Mouse (Mus musculus) embryonic facial prominence, embryonic 12.5 days (tissue): ENCODE data around the gene Adprh. TPM values are rescaled to one million over a fixed set of nuclear protein-coding genes. Genes with fewer than 3 reads are reported as not detected.
A peak's percentile ranks its signal among the peaks of the same experiment; 100 is the strongest.
"Not testable (repeated sequence)": the region's sequence is repeated elsewhere in the genome, so short reads cannot be mapped to it uniquely, and the experiment has no call there.

Source experiments
- ATAC-seq: fragments of 200-750 bp; cut with Nextera tagmentation; 2 replicates; pipeline ENCODE4 v1.8.0; 2017; ENCODE audit not compliant: insufficient number of reproducible peaks, insufficient read depth, low FRiP score, low TSS enrichment
- H3K27ac ChIP-seq: fragments of 300-500 bp; sonication (generic); 2 replicates; pipeline ENCODE4 v1.5.1; 2016; ENCODE audit warnings: mild to moderate bottlenecking
- H3K27me3 ChIP-seq: fragments of 300-500 bp; sonication (generic); 2 replicates; pipeline ENCODE4 v1.6.1; 2016; ENCODE audit warnings: mild to moderate bottlenecking, moderate library complexity
- H3K36me3 ChIP-seq: fragments of 300-500 bp; sonication (generic); 2 replicates; pipeline ENCODE4 v1.6.1; 2016; ENCODE audit warnings: mild to moderate bottlenecking
- H3K4me1 ChIP-seq: fragments of 300-500 bp; sonication (generic); 2 replicates; pipeline ENCODE4 v1.6.1; 2016
- H3K4me2 ChIP-seq: fragments of 300-500 bp; sonication (generic); replicated peaks from 2 replicates; pipeline ENCODE4 v1.6.1; 2016; ENCODE audit warnings: mild to moderate bottlenecking, moderate library complexity
- H3K4me3 ChIP-seq: fragments of 300-500 bp; sonication (generic); 2 replicates; pipeline ENCODE4 v1.5.1; 2016; ENCODE audit warnings: mild to moderate bottlenecking
- H3K9ac ChIP-seq: fragments of 300-500 bp; sonication (generic); 2 replicates; pipeline ENCODE4 v1.6.1; 2016; ENCODE audit warnings: mild to moderate bottlenecking, moderate library complexity
- H3K9me3 ChIP-seq: fragments of 300-500 bp; sonication (generic); 2 replicates; pipeline ENCODE4 v1.6.1; 2016; ENCODE audit warnings: mild to moderate bottlenecking, moderate library complexity
- WGBS: fragments of 180-500 bp; shearing (Covaris S2); methylation state at CpG from one replicate; pipeline ENCODE4 v1.1.7; 2016; 5-methylcytosine and 5-hydroxymethylcytosine counted together
- polyA plus RNA-seq: library from polyadenylated mRNA; unstranded; fragments of >200 nt; fragmentation: Nextera tagmentation; extraction: Ambion mirVana; gene quantifications from 2 replicates; pipeline ENCODE4 v1.2.1, GENCODE M21; 2016

Adprh gene
- 144 and 151 TPM in 2 replicates for polyA plus RNA-seq

- WGBS: under 1% methylated on average over 50 of the region's 61 CpGs
- ATAC-seq: peak; percentile 96
- H3K4me3 ChIP-seq: peak within 1 kb of the TSS; percentile 78
- peaks cover 15% of the 10 kb centered on the region for H3K4me1 ChIP-seq
- H3K9me3 ChIP-seq: no peaks in the 10 kb centered on the region
- peaks cover 16% of the 10 kb centered on the region for H3K36me3 ChIP-seq
- peak within 1 kb of the TSS; percentile 71 for H3K4me2 ChIP-seq
- no peaks in the 10 kb centered on the region for H3K27me3 ChIP-seq
- peak within 1 kb of the TSS; percentile 88 for H3K27ac ChIP-seq
- peak within 1 kb of the TSS; percentile 84 for H3K9ac ChIP-seq
These were observed at the start of gene Adprh for GRCm38 (mm10) chr16:38452442-38453202. Adprh (minus strand) TSS chr16:38452703.

- no peaks in the 10 kb centered on the region for H3K9me3 ChIP-seq
- H3K27me3 ChIP-seq: no peaks in the 10 kb centered on the region
- H3K4me2 ChIP-seq: no peak overlapping the region
- no peak overlapping the region for H3K27ac ChIP-seq
- H3K36me3 ChIP-seq: peaks cover 35% of the 10 kb centered on the region
- 81% methylated on average over 7 of the region's 7 CpGs for WGBS
- ATAC-seq: no peak
- H3K4me3 ChIP-seq: no peak overlapping the region
- no peaks in the 10 kb centered on the region for H3K4me1 ChIP-seq
- no peak overlapping the region for H3K9ac ChIP-seq
These were observed 44.2 kb upstream of the Adprh start for GRCm38 (mm10) chr16:38496604-38497140.

GRCm38 (mm10) chr16:38493890-38494289, 41.4 kb upstream of the Adprh start:
- ATAC-seq: no peak
- H3K9me3 ChIP-seq: no peaks in the 10 kb centered on the region
- H3K9ac ChIP-seq: no peak overlapping the region
- no peak overlapping the region for H3K4me3 ChIP-seq
- no peaks in the 10 kb centered on the region for H3K4me1 ChIP-seq
- no peaks in the 10 kb centered on the region for H3K27me3 ChIP-seq
- H3K4me2 ChIP-seq: no peak overlapping the region
- H3K27ac ChIP-seq: no peak overlapping the region
- WGBS: 90% methylated on average over 10 of the region's 10 CpGs
- peaks cover 21% of the 10 kb centered on the region for H3K36me3 ChIP-seq

- H3K4me2 ChIP-seq: no peak overlapping the region
- no peak overlapping the region for H3K4me3 ChIP-seq
- H3K4me1 ChIP-seq: no peaks in the 10 kb centered on the region
- H3K9me3 ChIP-seq: no peaks in the 10 kb centered on the region
- no peaks in the 10 kb centered on the region for H3K27me3 ChIP-seq
- no peak for ATAC-seq
- peaks cover 9% of the 10 kb centered on the region; the same call in 1 of the 2 replicates for H3K36me3 ChIP-seq
- H3K9ac ChIP-seq: no peak overlapping the region
- no peak overlapping the region for H3K27ac ChIP-seq
- 84% methylated on average over 3 of the region's 3 CpGs for WGBS
These were observed 40.0 kb upstream of the Adprh start for GRCm38 (mm10) chr16:38492551-38492950.

GRCm38 (mm10) chr16:38483582-38484309, 31.2 kb upstream of the Adprh start:
- Histone ChIP-seq H3K27ac (no peak overlapping the region), H3K27me3 (peaks cover 27% of the 10 kb centered on the region), H3K4me1 (peaks cover 6% of the 10 kb centered on the region; the same call in 1 of the 2 replicates), H3K36me3 (no peaks in the 10 kb centered on the region), H3K9me3 (no peaks in the 10 kb centered on the region), H3K4me3 (peak overlapping the region; percentile 33), H3K9ac (0 out of 2 replicates have a peak overlapping the region, but pooled peaks have one; percentile 19), H3K4me2 (peak overlapping the region; percentile 55)
- 40% methylated on average over 41 of the region's 42 CpGs for WGBS
- 0 out of 2 replicates have a peak, but pooled peaks have one; percentile 22 for ATAC-seq

GRCm38 (mm10) chr16:38482780-38483562, 30.5 kb upstream of the Adprh start:
- no peaks in the 10 kb centered on the region for H3K36me3 ChIP-seq
- WGBS: 25% methylated on average over 32 of the region's 32 CpGs
- 0 out of 2 replicates have a peak overlapping the region, but pooled peaks have one; percentile 19 for H3K9ac ChIP-seq
- 0 out of 2 replicates have a peak, but pooled peaks have one; percentile 41 for ATAC-seq
- peak overlapping the region; percentile 55 for H3K4me2 ChIP-seq
- H3K4me1 ChIP-seq: peaks cover 6% of the 10 kb centered on the region; the same call in 1 of the 2 replicates
- peak overlapping the region; percentile 33 for H3K4me3 ChIP-seq
- H3K27ac ChIP-seq: no peak overlapping the region
- peaks cover 27% of the 10 kb centered on the region for H3K27me3 ChIP-seq
- H3K9me3 ChIP-seq: no peaks in the 10 kb centered on the region

- peaks cover 27% of the 10 kb centered on the region for H3K27me3 ChIP-seq
- ATAC-seq: no peak
- H3K4me1 ChIP-seq: peaks cover 6% of the 10 kb centered on the region; the same call in 1 of the 2 replicates
- 75% methylated on average over 4 of the region's 4 CpGs for WGBS
- no peaks in the 10 kb centered on the region for H3K9me3 ChIP-seq
- H3K4me2 ChIP-seq: no peak overlapping the region
- no peak overlapping the region for H3K9ac ChIP-seq
- H3K36me3 ChIP-seq: no peaks in the 10 kb centered on the region
- H3K27ac ChIP-seq: no peak overlapping the region
- H3K4me3 ChIP-seq: no peak overlapping the region
These were observed 28.8 kb upstream of the Adprh start for GRCm38 (mm10) chr16:38481327-38481726.

GRCm38 (mm10) chr16:38478296-38478695, 25.8 kb upstream of the Adprh start:
- H3K4me1 ChIP-seq: peaks cover 3% of the 10 kb centered on the region; the same call in 1 of the 2 replicates
- H3K36me3 ChIP-seq: no peaks in the 10 kb centered on the region
- ATAC-seq: no peak
- H3K9ac ChIP-seq: no peak overlapping the region
- H3K9me3 ChIP-seq: no peaks in the 10 kb centered on the region
- peaks cover 17% of the 10 kb centered on the region for H3K27me3 ChIP-seq
- no peak overlapping the region for H3K27ac ChIP-seq
- H3K4me2 ChIP-seq: no peak overlapping the region
- H3K4me3 ChIP-seq: no peak overlapping the region
- WGBS: 90% methylated on average over 3 of the region's 3 CpGs

GRCm38 (mm10) chr16:38477241-38477608, 24.7 kb upstream of the Adprh start:
- Histone ChIP-seq H3K9ac (0 out of 2 replicates have a peak overlapping the region, but pooled peaks have one; percentile 44), H3K27ac (peak overlapping the region; percentile 20; the same call in 1 of the 2 replicates), H3K4me2 (peak overlapping the region; percentile 67), H3K4me3 (peak overlapping the region; percentile 35)
- H3K4me1 ChIP-seq, H3K27me3 ChIP-seq, H3K36me3 ChIP-seq, H3K9me3 ChIP-seq, ATAC-seq: not testable (repeated sequence)
- 54% methylated on average over 14 of the region's 14 CpGs for WGBS

GRCm38 (mm10) chr16:38476312-38477240, 24.1 kb upstream of the Adprh start:
- 0 out of 2 replicates have a peak, but pooled peaks have one; percentile 10 for ATAC-seq
- Histone ChIP-seq H3K4me2 (peak overlapping the region; percentile 67), H3K27me3 (0 out of 2 replicates have a peak, but pooled peaks cover under 1% of the 10 kb centered on the region), H3K9ac (peak overlapping the region; percentile 44; the same call in 1 of the 2 replicates), H3K27ac (peak overlapping the region; percentile 20; the same call in 1 of the 2 replicates), H3K4me1 (no peaks in the 10 kb centered on the region; the same call in 1 of the 2 replicates), H3K9me3 (no peaks in the 10 kb centered on the region), H3K36me3 (no peaks in the 10 kb centered on the region), H3K4me3 (peak overlapping the region; percentile 35)
- WGBS: 10% methylated on average over 34 of the region's 34 CpGs
